Mouse (Mus musculus) ES-E14 (cell line): ENCODE measurements at regions not wholly inside any gene's neighbourhood (a gene's known extent, or its start where the extent isn't known, plus 50 kb on each side); places are given as distances from the start of the nearest gene placed in this dataset.

Source experiments
- HCFC1 ChIP-seq: IDR thresholded peaks from 2 replicates; pipeline ENCODE4 v1.6.1; 2012; ENCODE audit warnings: low read length, inconsistent platforms, borderline replicate concordance; ENCODE audit not compliant: insufficient read depth
- MAFK ChIP-seq: IDR thresholded peaks from 2 replicates; pipeline ENCODE4 v1.6.1; 2014; ENCODE audit warnings: mild to moderate bottlenecking, low read depth, low read length, inconsistent platforms; ENCODE audit not compliant: insufficient read depth

DNA sequence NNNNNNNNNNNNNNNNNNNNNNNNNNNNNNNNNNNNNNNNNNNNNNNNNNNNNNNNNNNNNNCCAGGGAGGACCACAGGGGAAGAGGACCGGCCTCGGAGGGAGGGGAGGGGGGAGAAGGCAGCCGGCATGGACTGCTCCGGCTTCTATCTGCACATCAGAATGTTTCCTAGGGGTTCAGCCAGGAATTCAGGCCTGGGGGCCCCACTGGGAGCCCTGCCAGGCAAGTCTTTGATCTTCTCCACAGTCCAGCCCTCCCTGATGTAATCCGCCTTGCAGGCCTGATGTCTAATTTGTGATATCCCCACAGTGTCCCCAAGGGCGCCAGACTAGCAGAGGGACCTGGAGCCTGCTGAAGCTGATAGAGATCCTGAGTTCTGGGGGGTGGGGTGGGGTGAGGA is 57.1 kb upstream of the Tbx3 start:
- TF ChIP-seq HCFC1 = no peak
- no peak for TF ChIP-seq MAFK
